Mouse (Mus musculus): ENCODE data around the gene Kcnh2. TPM values are rescaled to one million over a fixed set of nuclear protein-coding genes. Genes with fewer than 3 reads are reported as not detected.

Gene Kcnh2
- polyA plus RNA-seq, 1 experiment = 3.1 TPM

DNA sequence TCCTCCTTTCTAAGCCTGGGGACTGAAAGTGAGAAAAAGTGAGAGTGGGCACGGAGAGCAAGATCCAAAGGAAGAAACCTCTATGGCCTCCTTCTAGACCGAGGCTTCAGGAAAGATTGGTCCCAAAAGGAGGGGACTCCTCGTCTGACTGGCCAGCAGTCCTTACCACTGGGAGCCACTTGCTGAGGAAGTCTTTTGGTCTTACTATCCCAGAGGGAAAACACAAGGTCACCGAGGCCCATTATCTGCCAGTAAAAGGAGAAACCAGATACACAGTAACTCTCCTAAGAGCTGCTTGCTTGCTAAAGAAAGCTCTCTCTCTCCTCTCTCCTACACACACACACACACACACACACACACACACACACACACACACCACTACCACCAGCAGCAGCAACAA is 1.9 kb upstream of the Kcnh2 start:
- 36% methylated on average over 4 of the region's 4 CpGs for WGBS
- Histone ChIP-seq H3K36me3 (ENCODE audit: control insufficient read depth, insufficient read depth, low read length) (no peaks in the 10 kb centered on the region), H3K4me3 (ENCODE audit: insufficient read depth, low read depth, low read length) (no peak overlapping the region), H3K27ac (ENCODE audit: insufficient read depth, low read depth, low read length) (no peak overlapping the region), H3K4me1 (ENCODE audit: control insufficient read depth, insufficient read depth, low read length) (peaks cover 4% of the 10 kb centered on the region; the same call in 1 of the 2 replicates), H3K27me3 (replicated peaks; ENCODE audit: control insufficient read depth, insufficient read depth, low read length) (no peaks in the 10 kb centered on the region)
- no peak for TF ChIP-seq CTCF (conservative IDR thresholded peaks at IDR 0.05; ENCODE audit: insufficient read depth, insufficient read length, low read depth, low read length)
- TF ChIP-seq POLR2A (IDR thresholded peaks at IDR 0.05; ENCODE audit: low read depth, low read length) = no peak
- no peak for DNase-seq

- Histone ChIP-seq H3K27me3 (replicated peaks; ENCODE audit: control insufficient read depth, insufficient read depth, low read length) (no peaks in the 10 kb centered on the region), H3K27ac (ENCODE audit: insufficient read depth, low read depth, low read length) (no peak overlapping the region), H3K36me3 (ENCODE audit: control insufficient read depth, insufficient read depth, low read length) (no peaks in the 10 kb centered on the region), H3K4me1 (ENCODE audit: control insufficient read depth, insufficient read depth, low read length) (peaks cover 4% of the 10 kb centered on the region; the same call in 1 of the 2 replicates), H3K4me3 (ENCODE audit: insufficient read depth, low read depth, low read length) (no peak overlapping the region)
- TF ChIP-seq CTCF (conservative IDR thresholded peaks at IDR 0.05; ENCODE audit: insufficient read depth, insufficient read length, low read depth, low read length) (no peak), POLR2A (IDR thresholded peaks at IDR 0.05; ENCODE audit: low read depth, low read length) (no peak)
- 16% methylated on average over 24 of the region's 24 CpGs for WGBS
- no peak for DNase-seq
Observed at GRCm38 (mm10) chr5:24352251-24352859, 951 bp upstream of the Kcnh2 start.

- peak overlapping the region; percentile 57 for H3K4me3 ChIP-seq (ENCODE audit: insufficient read depth, low read depth, low read length)
- WGBS = under 1% methylated on average over 41 of the region's 41 CpGs
- peak; percentile 59 for DNase-seq
- H3K4me1 ChIP-seq (ENCODE audit: control insufficient read depth, insufficient read depth, low read length) = peaks cover 4% of the 10 kb centered on the region; the same call in 1 of the 2 replicates
- TF ChIP-seq CTCF (conservative IDR thresholded peaks at IDR 0.05; ENCODE audit: insufficient read depth, insufficient read length, low read depth, low read length) (no peak), POLR2A (IDR thresholded peaks at IDR 0.05; ENCODE audit: low read depth, low read length) (no peak)
- no peaks in the 10 kb centered on the region for H3K36me3 ChIP-seq (ENCODE audit: control insufficient read depth, insufficient read depth, low read length)
- H3K27me3 ChIP-seq (replicated peaks; ENCODE audit: control insufficient read depth, insufficient read depth, low read length) = no peaks in the 10 kb centered on the region
- no peak overlapping the region for H3K27ac ChIP-seq (ENCODE audit: insufficient read depth, low read depth, low read length)
Observed at GRCm38 (mm10) chr5:24351701-24352171, 332 bp upstream of the Kcnh2 start.

DNA sequence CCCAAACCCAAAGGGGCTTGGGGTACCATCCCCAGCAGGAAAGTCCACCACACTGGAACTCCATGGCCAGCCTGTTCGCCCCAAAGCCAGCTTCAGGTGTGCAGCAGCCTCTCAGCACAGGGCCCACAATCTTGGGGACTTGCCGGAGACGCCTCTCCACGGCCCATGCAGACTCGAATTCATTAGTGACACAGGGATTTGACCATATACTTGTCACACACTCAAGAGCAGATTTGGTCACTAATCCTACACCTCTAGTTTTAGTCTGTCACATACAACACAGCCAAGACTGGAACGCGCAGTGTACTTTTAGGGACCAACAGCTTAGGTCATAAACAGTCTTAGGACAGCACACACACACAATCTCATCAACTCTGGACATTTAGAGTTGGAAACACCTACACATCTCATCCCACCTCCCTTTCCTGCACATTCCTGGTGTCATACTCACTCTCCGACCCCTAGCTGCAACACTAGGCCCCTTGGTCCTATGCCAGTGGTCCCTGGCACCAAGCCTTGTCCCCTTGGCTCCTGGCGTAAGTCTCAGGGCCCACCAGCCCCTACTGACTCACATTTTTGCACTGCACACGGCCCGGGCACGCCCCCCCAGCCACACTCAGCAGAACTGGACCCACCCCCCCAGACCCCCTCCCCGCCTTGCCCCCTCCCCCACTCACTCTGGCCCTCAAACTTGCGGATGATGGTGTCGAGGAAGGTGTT is 713 bp downstream of the Kcnh2 start:
- Histone ChIP-seq H3K27me3 (replicated peaks; ENCODE audit: control insufficient read depth, insufficient read depth, low read length) (no peaks in the 10 kb centered on the region), H3K36me3 (ENCODE audit: control insufficient read depth, insufficient read depth, low read length) (no peaks in the 10 kb centered on the region), H3K4me1 (ENCODE audit: control insufficient read depth, insufficient read depth, low read length) (peaks cover 4% of the 10 kb centered on the region; the same call in 1 of the 2 replicates), H3K4me3 (ENCODE audit: insufficient read depth, low read depth, low read length) (no peak overlapping the region; the same call in 1 of the 2 replicates), H3K27ac (ENCODE audit: insufficient read depth, low read depth, low read length) (no peak overlapping the region)
- no peak for DNase-seq
- WGBS = 53% methylated on average over 15 of the region's 15 CpGs
- no peak for TF ChIP-seq CTCF (conservative IDR thresholded peaks at IDR 0.05; ENCODE audit: insufficient read depth, insufficient read length, low read depth, low read length)
- TF ChIP-seq POLR2A (IDR thresholded peaks at IDR 0.05; ENCODE audit: low read depth, low read length) = no peak

DNA sequence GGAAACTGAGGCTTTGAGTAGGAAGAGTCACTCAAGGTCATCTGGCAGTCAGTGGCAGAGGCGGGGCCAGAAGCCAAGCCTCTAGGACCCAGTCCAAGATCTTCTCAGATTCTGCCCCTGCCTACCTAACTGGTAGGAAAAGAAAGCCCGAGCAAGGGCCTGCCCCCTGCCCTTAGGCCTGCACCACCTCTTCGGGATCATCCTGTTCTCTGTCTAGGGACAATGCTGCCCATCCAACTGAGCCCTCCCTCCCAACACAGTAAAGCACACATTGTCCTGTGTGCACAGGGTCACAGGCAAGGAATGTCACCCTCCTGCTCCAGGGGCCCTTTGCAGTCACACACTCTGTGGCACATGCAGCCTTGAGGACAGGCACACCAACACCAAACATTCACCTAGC is 1.3 kb downstream of the Kcnh2 start:
- WGBS = 77% methylated on average over 3 of the region's 3 CpGs
- Histone ChIP-seq H3K36me3 (ENCODE audit: control insufficient read depth, insufficient read depth, low read length) (no peaks in the 10 kb centered on the region), H3K4me3 (ENCODE audit: insufficient read depth, low read depth, low read length) (no peak overlapping the region), H3K27me3 (replicated peaks; ENCODE audit: control insufficient read depth, insufficient read depth, low read length) (no peaks in the 10 kb centered on the region), H3K27ac (ENCODE audit: insufficient read depth, low read depth, low read length) (no peak overlapping the region), H3K4me1 (ENCODE audit: control insufficient read depth, insufficient read depth, low read length) (peaks cover 4% of the 10 kb centered on the region; the same call in 1 of the 2 replicates)
- no peak for TF ChIP-seq CTCF (conservative IDR thresholded peaks at IDR 0.05; ENCODE audit: insufficient read depth, insufficient read length, low read depth, low read length)
- no peak for TF ChIP-seq POLR2A (IDR thresholded peaks at IDR 0.05; ENCODE audit: low read depth, low read length)
- no peak for DNase-seq

GRCm38 (mm10) chr5:24348546-24348945 is 2.9 kb downstream of the Kcnh2 start:
- Histone ChIP-seq H3K27ac (ENCODE audit: insufficient read depth, low read depth, low read length) (no peak overlapping the region), H3K4me1 (ENCODE audit: control insufficient read depth, insufficient read depth, low read length) (peaks cover 4% of the 10 kb centered on the region; the same call in 1 of the 2 replicates), H3K36me3 (ENCODE audit: control insufficient read depth, insufficient read depth, low read length) (no peaks in the 10 kb centered on the region), H3K4me3 (ENCODE audit: insufficient read depth, low read depth, low read length) (peak overlapping the region; percentile 55), H3K27me3 (replicated peaks; ENCODE audit: control insufficient read depth, insufficient read depth, low read length) (no peaks in the 10 kb centered on the region)
- no peak for TF ChIP-seq CTCF (conservative IDR thresholded peaks at IDR 0.05; ENCODE audit: insufficient read depth, insufficient read length, low read depth, low read length)
- TF ChIP-seq POLR2A (IDR thresholded peaks at IDR 0.05; ENCODE audit: low read depth, low read length) = no peak
- peak; percentile 26 for DNase-seq
- 1% methylated on average over 26 of the region's 30 CpGs for WGBS

GRCm38 (mm10) chr5:24348128-24348527 is 3.3 kb downstream of the Kcnh2 start:
- TF ChIP-seq POLR2A (IDR thresholded peaks at IDR 0.05; ENCODE audit: low read depth, low read length) (no peak), CTCF (conservative IDR thresholded peaks at IDR 0.05; ENCODE audit: insufficient read depth, insufficient read length, low read depth, low read length) (no peak)
- Histone ChIP-seq H3K36me3 (ENCODE audit: control insufficient read depth, insufficient read depth, low read length) (no peaks in the 10 kb centered on the region), H3K4me1 (ENCODE audit: control insufficient read depth, insufficient read depth, low read length) (peaks cover 4% of the 10 kb centered on the region; the same call in 1 of the 2 replicates), H3K27ac (ENCODE audit: insufficient read depth, low read depth, low read length) (no peak overlapping the region), H3K27me3 (replicated peaks; ENCODE audit: control insufficient read depth, insufficient read depth, low read length) (no peaks in the 10 kb centered on the region), H3K4me3 (ENCODE audit: insufficient read depth, low read depth, low read length) (peak overlapping the region; percentile 55)
- DNase-seq = peak; percentile 73
- under 1% methylated on average over 41 of the region's 41 CpGs for WGBS

Data from kidney, adult 2 months (tissue).